Mouse (Mus musculus): ENCODE results near the gene Ube2v1. TPM values are rescaled to one million over a fixed set of nuclear protein-coding genes. Genes with fewer than 3 reads are reported as not detected.
A peak's percentile ranks its signal among the peaks of the same experiment; 100 is the strongest.
"Not testable (repeated sequence)": the region's sequence is repeated elsewhere in the genome, so short reads cannot be mapped to it uniquely, and the experiment has no call there.

The Ube2v1 gene
- polyA plus RNA-seq, 1 experiment from 2014 or later = 284 TPM

DNA sequence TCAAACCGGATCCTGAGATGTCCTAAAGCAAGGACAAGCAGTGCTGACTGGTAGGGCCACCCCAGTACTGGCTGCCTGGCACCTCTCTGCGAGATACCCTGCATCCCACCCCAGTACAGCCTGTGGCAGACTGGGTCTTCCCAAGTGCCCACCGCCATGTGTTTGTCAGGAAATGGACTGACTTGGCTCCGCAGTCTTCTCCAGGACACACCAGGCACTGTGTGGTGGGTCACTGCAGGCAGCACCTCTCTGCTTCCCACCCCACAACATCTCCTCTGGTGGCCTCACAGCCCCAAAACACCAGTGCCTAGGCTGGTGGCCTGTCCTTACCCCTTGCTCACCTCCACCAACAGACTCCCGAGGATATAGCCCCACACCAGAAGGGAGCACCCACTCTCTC lies 1.5 kb downstream of the Ube2v1 start:
- ATAC-seq (ENCODE audit: low FRiP score, low read depth) = no peak
- Histone ChIP-seq H3K27ac (peak overlapping the region; percentile 87; the same call in 1 of the 2 replicates), H3K9ac (peak overlapping the region; percentile 94), H3K4me2 (replicated peaks) (peak overlapping the region; percentile 87), H3K4me1 (peaks cover 47% of the 10 kb centered on the region), H3K27me3 (no peaks in the 10 kb centered on the region), H3K9me3 (no peaks in the 10 kb centered on the region), H3K36me3 (peaks cover 27% of the 10 kb centered on the region), H3K4me3 (peak overlapping the region; percentile 89)
- WGBS = 62% methylated on average over 5 of the region's 5 CpGs

- Histone ChIP-seq H3K9ac (peak overlapping the region; percentile 94), H3K4me3 (peak overlapping the region; percentile 89)
These were observed 2.2 kb downstream of the Ube2v1 start for GRCm38 (mm10) chr2:167629665-167630209.

GRCm38 (mm10) chr2:167628872-167629271 lies 3.0 kb downstream of the Ube2v1 start:
- no peaks in the 10 kb centered on the region for H3K9me3 ChIP-seq
- ATAC-seq (ENCODE audit: low FRiP score, low read depth) = no peak
- H3K4me3 ChIP-seq = no peak overlapping the region
- no peak overlapping the region for H3K9ac ChIP-seq
- H3K27ac ChIP-seq = no peak overlapping the region
- H3K27me3 ChIP-seq = no peaks in the 10 kb centered on the region
- H3K4me2 ChIP-seq (replicated peaks) = peak overlapping the region; percentile 25; the same call in 1 of the 2 replicates
- 69% methylated on average over 4 of the region's 4 CpGs for WGBS
- H3K36me3 ChIP-seq = peaks cover 27% of the 10 kb centered on the region
- peaks cover 43% of the 10 kb centered on the region for H3K4me1 ChIP-seq

More at GRCm38 (mm10) chr2:167629665-167630209, 2.2 kb downstream of the Ube2v1 start:
- Histone ChIP-seq H3K27ac (peak overlapping the region; percentile 35; the same call in 1 of the 2 replicates), H3K27me3 (no peaks in the 10 kb centered on the region), H3K4me2 (replicated peaks) (peak overlapping the region; percentile 87), H3K36me3 (peaks cover 27% of the 10 kb centered on the region), H3K4me1 (peaks cover 47% of the 10 kb centered on the region), H3K9me3 (no peaks in the 10 kb centered on the region)
- WGBS = 81% methylated on average over 11 of the region's 11 CpGs
- ATAC-seq (ENCODE audit: low FRiP score, low read depth) = no peak

DNA sequence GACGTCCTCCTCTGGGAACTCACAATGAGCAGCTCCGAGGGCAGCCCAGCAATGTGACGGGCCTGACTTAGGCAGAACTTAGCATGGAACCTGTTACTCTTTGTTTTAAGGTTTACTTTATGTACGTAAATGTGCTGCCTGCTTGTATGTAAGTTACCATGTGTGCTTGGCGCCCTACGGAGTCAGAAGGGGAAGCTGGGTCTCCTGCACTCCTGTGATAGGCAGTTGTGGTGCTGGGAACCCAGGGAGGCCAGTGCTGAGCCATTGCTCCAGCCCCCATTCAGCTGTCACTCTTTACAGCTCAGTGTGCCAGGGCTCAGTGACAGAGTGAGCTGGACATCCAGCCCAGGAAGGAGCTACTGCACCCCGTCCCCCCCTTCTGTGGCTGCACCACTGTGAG lies 4.9 kb downstream of the Ube2v1 start:
- Histone ChIP-seq H3K4me2 (replicated peaks) (no peak overlapping the region), H3K36me3 (peaks cover 32% of the 10 kb centered on the region), H3K27me3 (no peaks in the 10 kb centered on the region), H3K27ac (no peak overlapping the region), H3K9me3 (no peaks in the 10 kb centered on the region), H3K9ac (no peak overlapping the region), H3K4me3 (no peak overlapping the region), H3K4me1 (peaks cover 26% of the 10 kb centered on the region)
- no peak for ATAC-seq (ENCODE audit: low FRiP score, low read depth)
- 91% methylated on average over 7 of the region's 7 CpGs for WGBS

DNA sequence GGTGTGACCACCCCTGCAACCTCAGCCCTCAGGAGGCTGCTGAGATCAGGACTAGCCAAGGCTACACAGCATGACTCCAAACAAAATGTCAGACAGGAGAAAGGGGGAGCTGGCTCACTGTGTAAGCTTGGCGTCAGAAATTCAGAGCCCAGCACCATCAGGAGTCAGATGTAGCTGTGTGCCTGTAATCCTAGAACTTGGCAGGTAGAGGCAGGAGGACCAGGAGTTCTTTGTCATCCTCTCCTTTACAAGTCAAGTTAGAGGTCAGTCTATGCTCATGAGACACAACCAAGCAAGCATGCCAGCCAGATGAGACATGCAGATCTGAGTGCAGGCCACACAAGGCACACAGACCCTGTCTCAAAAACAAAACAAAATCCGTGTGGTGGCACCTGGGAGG lies 6.2 kb downstream of the Ube2v1 start:
- no peaks in the 10 kb centered on the region for H3K9me3 ChIP-seq
- ATAC-seq (ENCODE audit: low FRiP score, low read depth) = no peak
- no peak overlapping the region for H3K9ac ChIP-seq
- WGBS = 48% methylated on average over 2 of the region's 2 CpGs
- H3K27ac ChIP-seq = no peak overlapping the region
- H3K4me2 ChIP-seq (replicated peaks) = no peak overlapping the region
- H3K4me1 ChIP-seq = peaks cover 22% of the 10 kb centered on the region
- H3K4me3 ChIP-seq = no peak overlapping the region
- H3K27me3 ChIP-seq = no peaks in the 10 kb centered on the region
- H3K36me3 ChIP-seq = peaks cover 38% of the 10 kb centered on the region

DNA sequence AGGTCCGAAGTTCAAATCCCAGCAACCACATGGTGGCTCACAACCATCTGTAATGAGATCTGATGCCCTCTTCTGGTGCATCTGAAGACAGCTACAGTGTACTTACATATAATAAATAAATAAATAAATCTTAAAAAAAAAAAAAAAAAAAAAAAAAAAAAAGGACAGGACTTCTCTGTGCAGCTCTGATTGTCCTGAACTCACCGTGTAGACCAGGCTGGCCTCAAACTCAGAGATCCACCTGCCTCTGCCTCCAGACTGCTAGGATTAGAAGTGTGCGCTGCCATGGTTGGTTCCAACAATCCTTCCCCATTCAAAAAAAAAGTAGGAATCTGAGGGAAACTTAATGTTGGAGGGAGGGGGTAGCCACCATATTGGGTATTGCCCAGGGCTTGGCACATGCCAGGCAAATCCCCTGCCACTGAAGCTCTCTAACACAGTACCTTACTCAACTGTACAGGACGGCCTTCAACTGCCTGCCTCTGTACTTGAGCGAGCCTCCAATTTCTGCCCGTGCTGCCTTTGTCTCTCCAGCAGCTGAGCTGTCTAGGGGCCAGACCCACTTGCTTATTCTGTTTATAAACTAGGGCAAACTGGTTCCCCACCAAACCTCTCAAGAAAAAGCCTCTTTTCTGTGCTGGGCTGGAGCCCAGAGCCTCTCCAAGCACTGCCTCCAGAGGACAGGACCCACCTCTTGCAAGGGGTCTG lies 7.4 kb downstream of the Ube2v1 start:
- WGBS = 95% methylated on average over 5 of the region's 6 CpGs
- ATAC-seq (ENCODE audit: low FRiP score, low read depth) = no peak
- H3K4me2 ChIP-seq (replicated peaks) = no peak overlapping the region
- no peak overlapping the region for H3K27ac ChIP-seq
- H3K9me3 ChIP-seq = no peaks in the 10 kb centered on the region
- peaks cover 40% of the 10 kb centered on the region for H3K36me3 ChIP-seq
- H3K4me3 ChIP-seq = no peak overlapping the region
- H3K9ac ChIP-seq = no peak overlapping the region
- peaks cover 10% of the 10 kb centered on the region for H3K4me1 ChIP-seq
- no peaks in the 10 kb centered on the region for H3K27me3 ChIP-seq

GRCm38 (mm10) chr2:167622965-167623364 lies 8.9 kb downstream of the Ube2v1 start:
- no peaks in the 10 kb centered on the region; the same call in 1 of the 2 replicates for H3K4me1 ChIP-seq
- no peaks in the 10 kb centered on the region for H3K27me3 ChIP-seq
- H3K9me3 ChIP-seq = no peaks in the 10 kb centered on the region
- WGBS = 74% methylated on average over 5 of the region's 5 CpGs
- peaks cover 35% of the 10 kb centered on the region for H3K36me3 ChIP-seq
- no peak overlapping the region for H3K9ac ChIP-seq
- no peak overlapping the region for H3K27ac ChIP-seq
- no peak for ATAC-seq (ENCODE audit: low FRiP score, low read depth)
- no peak overlapping the region for H3K4me2 ChIP-seq (replicated peaks)
- no peak overlapping the region for H3K4me3 ChIP-seq

DNA sequence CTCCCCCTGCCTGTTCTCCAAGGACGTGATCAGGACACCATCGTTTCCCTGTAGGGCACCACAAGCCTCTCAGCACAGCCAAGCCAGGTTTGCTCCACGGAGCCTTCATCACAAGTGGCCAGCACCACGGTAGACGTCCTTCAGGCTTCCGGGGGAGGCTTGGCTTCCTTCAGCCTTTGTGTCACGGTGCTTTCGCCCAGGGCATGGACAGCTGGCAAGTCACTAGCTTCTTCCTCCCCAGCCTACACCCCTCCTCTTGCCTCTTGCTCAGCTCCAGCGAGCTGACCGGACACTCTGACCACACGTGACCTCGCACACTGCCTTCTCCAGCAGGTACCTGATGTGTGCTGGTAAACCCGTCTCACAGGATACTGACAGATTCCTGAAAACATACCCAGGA lies 9.5 kb downstream of the Ube2v1 start:
- no peak overlapping the region for H3K4me2 ChIP-seq (replicated peaks)
- no peak for ATAC-seq (ENCODE audit: low FRiP score, low read depth)
- H3K27ac ChIP-seq = no peak overlapping the region
- H3K9ac ChIP-seq = no peak overlapping the region
- H3K9me3 ChIP-seq = no peaks in the 10 kb centered on the region
- no peak overlapping the region for H3K4me3 ChIP-seq
- peaks cover 36% of the 10 kb centered on the region for H3K36me3 ChIP-seq
- no peaks in the 10 kb centered on the region; the same call in 1 of the 2 replicates for H3K4me1 ChIP-seq
- WGBS = 82% methylated on average over 13 of the region's 13 CpGs
- H3K27me3 ChIP-seq = no peaks in the 10 kb centered on the region

- no peaks in the 10 kb centered on the region for H3K9me3 ChIP-seq
- H3K4me3 ChIP-seq = no peak overlapping the region
- no peak overlapping the region for H3K27ac ChIP-seq
- peaks cover 37% of the 10 kb centered on the region for H3K36me3 ChIP-seq
- H3K4me2 ChIP-seq (replicated peaks) = no peak overlapping the region
- no peaks in the 10 kb centered on the region for H3K27me3 ChIP-seq
- WGBS = 88% methylated on average over 8 of the region's 9 CpGs
- ATAC-seq (ENCODE audit: low FRiP score, low read depth) = no peak
- no peaks in the 10 kb centered on the region; the same call in 1 of the 2 replicates for H3K4me1 ChIP-seq
- H3K9ac ChIP-seq = no peak overlapping the region
These were observed 10.4 kb downstream of the Ube2v1 start for GRCm38 (mm10) chr2:167621255-167622087.

GRCm38 (mm10) chr2:167617472-167617871 lies 14.4 kb downstream of the Ube2v1 start:
- Histone ChIP-seq H3K9me3 (0 out of 2 replicates have a peak, but pooled peaks cover 6% of the 10 kb centered on the region), H3K4me1 (no peaks in the 10 kb centered on the region), H3K9ac (no peak overlapping the region), H3K27me3 (no peaks in the 10 kb centered on the region), H3K27ac (no peak overlapping the region), H3K4me2 (replicated peaks) (no peak overlapping the region), H3K36me3 (peaks cover 72% of the 10 kb centered on the region), H3K4me3 (no peak overlapping the region)
- no peak for ATAC-seq (ENCODE audit: low FRiP score, low read depth)
- 78% methylated on average over 4 of the region's 4 CpGs for WGBS

- WGBS = 93% methylated on average over 3 of the region's 3 CpGs
- Histone ChIP-seq H3K9me3 (0 out of 2 replicates have a peak, but pooled peaks cover 6% of the 10 kb centered on the region), H3K4me3 (no peak overlapping the region), H3K4me2 (replicated peaks) (no peak overlapping the region), H3K4me1 (no peaks in the 10 kb centered on the region), H3K36me3 (peaks cover 77% of the 10 kb centered on the region), H3K27ac (no peak overlapping the region), H3K27me3 (no peaks in the 10 kb centered on the region), H3K9ac (no peak overlapping the region)
- ATAC-seq (ENCODE audit: low FRiP score, low read depth) = no peak
These were observed 14.9 kb downstream of the Ube2v1 start for GRCm38 (mm10) chr2:167617034-167617433.

DNA sequence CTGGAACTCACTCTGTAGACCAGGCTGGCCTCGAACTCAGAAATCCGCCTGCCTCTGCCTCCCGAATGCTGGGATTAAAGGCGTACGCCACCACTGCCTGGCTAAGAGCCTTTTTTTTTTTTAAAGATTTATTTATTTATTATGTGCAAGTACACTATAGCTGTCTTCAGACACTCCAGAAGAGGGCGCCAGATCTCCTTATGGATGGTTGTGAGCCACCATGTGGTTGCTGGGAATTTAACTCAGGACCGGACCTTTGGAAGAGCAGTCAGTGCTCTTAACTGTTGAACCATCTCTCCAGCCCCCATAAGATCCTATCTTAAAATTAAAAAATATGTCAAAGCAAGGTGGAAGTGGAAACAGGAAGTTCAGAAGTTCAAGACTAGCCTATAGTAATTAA lies 18.6 kb downstream of the Ube2v1 start:
- peaks cover 93% of the 10 kb centered on the region for H3K36me3 ChIP-seq
- 93% methylated on average over 7 of the region's 7 CpGs for WGBS
- ATAC-seq (ENCODE audit: low FRiP score, low read depth); H3K9me3 ChIP-seq; H3K4me1 ChIP-seq; H3K27ac ChIP-seq; H3K4me2 ChIP-seq (replicated peaks); H3K4me3 ChIP-seq; H3K9ac ChIP-seq; H3K27me3 ChIP-seq: not testable (repeated sequence)

All from limb, embryonic 13.5 days (tissue).